Mouse (Mus musculus) CD4-positive helper T cell, adult 2 months (primary cell): Measurements from ENCODE around the gene Fbxl17.

Source experiments
- DNase-seq: peaks from one replicate; pipeline ENCODE4 v3.0.0-alpha.2; 2012; ENCODE audit warnings: low read depth, missing footprints, low spot score

The Fbxl17 gene

GRCm38 (mm10) chr17:63328888-63329287, 170.9 kb downstream of the Fbxl17 start:
- no peak for DNase-seq

- DNase-seq: no peak
These were observed 173.6 kb downstream of the Fbxl17 start for GRCm38 (mm10) chr17:63326227-63326626.

- peak; percentile 33 for DNase-seq
These were observed 175.1 kb downstream of the Fbxl17 start for GRCm38 (mm10) chr17:63324672-63325071.

- peak; percentile 79 for DNase-seq
These were observed 175.8 kb downstream of the Fbxl17 start for GRCm38 (mm10) chr17:63324039-63324438.

GRCm38 (mm10) chr17:63322846-63323245, 177.0 kb downstream of the Fbxl17 start:
- DNase-seq: no peak

- DNase-seq: no peak
These were observed 178.5 kb downstream of the Fbxl17 start for GRCm38 (mm10) chr17:63321290-63321689.

- DNase-seq: no peak
These were observed 182.3 kb downstream of the Fbxl17 start for GRCm38 (mm10) chr17:63317518-63317917.

- no peak for DNase-seq
These were observed 184.0 kb downstream of the Fbxl17 start for GRCm38 (mm10) chr17:63315646-63316480.

- no peak for DNase-seq
These were observed 187.0 kb downstream of the Fbxl17 start for GRCm38 (mm10) chr17:63312804-63313203.

- DNase-seq: no peak
These were observed 187.5 kb downstream of the Fbxl17 start for GRCm38 (mm10) chr17:63312330-63312729.

GRCm38 (mm10) chr17:63311613-63312012, 188.2 kb downstream of the Fbxl17 start:
- no peak for DNase-seq

GRCm38 (mm10) chr17:63310021-63310420, 189.8 kb downstream of the Fbxl17 start:
- DNase-seq: no peak

GRCm38 (mm10) chr17:63303862-63304261, 196.0 kb downstream of the Fbxl17 start:
- DNase-seq: no peak

GRCm38 (mm10) chr17:63301822-63302393, 197.9 kb downstream of the Fbxl17 start:
- DNase-seq: no peak

- DNase-seq: peak; percentile 26
These were observed 204.3 kb downstream of the Fbxl17 start for GRCm38 (mm10) chr17:63295471-63295870.

GRCm38 (mm10) chr17:63294961-63295360, 204.9 kb downstream of the Fbxl17 start:
- DNase-seq: no peak

- DNase-seq: no peak
These were observed 205.8 kb downstream of the Fbxl17 start for GRCm38 (mm10) chr17:63293979-63294378.

GRCm38 (mm10) chr17:63289317-63289913, 210.4 kb downstream of the Fbxl17 start:
- DNase-seq: no peak

- DNase-seq: no peak
These were observed 211.0 kb downstream of the Fbxl17 start for GRCm38 (mm10) chr17:63288850-63289249.

GRCm38 (mm10) chr17:63287413-63287812, 212.4 kb downstream of the Fbxl17 start:
- DNase-seq: no peak

GRCm38 (mm10) chr17:63285265-63285939, 214.4 kb downstream of the Fbxl17 start:
- DNase-seq: no peak

GRCm38 (mm10) chr17:63284074-63284473, 215.7 kb downstream of the Fbxl17 start:
- DNase-seq: peak; percentile 13
